Mouse (Mus musculus): Measurements from ENCODE around the gene Plce1.

DNA sequence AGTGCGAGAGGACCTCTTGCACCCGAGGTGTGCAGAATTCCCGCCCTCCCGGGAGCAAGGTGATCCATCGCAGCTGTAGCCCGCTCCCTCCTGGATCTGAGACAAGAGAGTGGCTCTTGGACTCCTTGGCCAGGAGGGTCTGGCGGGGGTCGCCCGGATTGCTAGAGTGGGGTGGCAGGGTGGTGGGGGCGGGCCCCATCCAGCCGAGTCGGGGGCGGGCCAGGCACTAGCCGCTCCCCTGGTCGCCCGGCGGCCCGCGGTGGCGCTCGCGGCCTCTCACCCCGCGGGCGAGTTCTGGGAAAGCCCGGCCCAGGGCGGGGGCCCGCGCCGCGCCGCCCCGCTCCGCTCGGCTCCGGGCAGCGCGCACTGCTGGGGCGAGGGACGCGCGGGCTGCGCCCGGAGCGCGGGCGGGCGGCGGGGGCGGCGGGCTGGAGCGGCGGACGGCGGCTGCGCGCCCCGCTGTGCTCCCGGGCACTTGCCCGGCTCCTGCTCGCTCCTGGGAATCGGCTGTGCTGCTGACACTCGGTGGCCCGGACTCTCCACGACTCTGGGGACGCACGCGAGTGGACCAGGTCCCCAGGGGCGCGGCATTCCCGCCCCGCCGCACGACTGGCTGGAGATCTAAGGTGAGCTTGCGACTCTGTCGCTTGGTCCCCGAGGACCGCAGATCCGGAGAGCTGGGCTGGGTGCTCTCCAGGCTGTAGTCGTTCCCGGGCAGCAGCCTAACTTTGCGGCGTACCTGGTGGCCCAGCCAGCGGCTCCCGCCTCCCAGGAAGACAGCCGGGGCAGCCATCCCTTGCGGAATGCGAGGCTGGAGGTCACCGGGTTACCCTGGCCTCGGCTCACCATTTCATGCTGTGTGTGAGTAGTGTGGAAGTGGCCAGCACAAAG, at the start of gene Plce1:
- no peak for TF ChIP-seq CTCF (IDR thresholded peaks at IDR 0.05; ENCODE audit: low read depth)
- no peak for TF ChIP-seq EP300 (IDR thresholded peaks at IDR 0.05; ENCODE audit: low read depth)
